Mouse (Mus musculus): Measurements from ENCODE around the gene Foxe1. TPM values are rescaled to one million over a fixed set of nuclear protein-coding genes. Genes with fewer than 3 reads are reported as not detected.

The Foxe1 gene
- total RNA-seq (2021): not detected
- long read RNA-seq, experiment 1: 0 reads
- long read RNA-seq, experiment 2: 0 reads

- no peak for DNase-seq (ENCODE audit: extremely low spot score in 1 of 2, low spot score in 2 of 2)
- Histone ChIP-seq H3K4me3 (no peak within 1 kb of the TSS), H3K27ac (no peak within 1 kb of the TSS)
- intact Hi-C loops (cut with DNase I): loop anchor here (10.0 kb wide), 1 partner anchor 1639 kb away; no protein-coding TSS in a partner anchor
- no peak for TF ChIP-seq CTCF (IDR thresholded peaks at IDR 0.05)
Observed at GRCm38 (mm10) chr4:46343596-46344260, at the start of gene Foxe1. TSS of gene Foxe1 (plus strand) at chr4:46343609.

DNA sequence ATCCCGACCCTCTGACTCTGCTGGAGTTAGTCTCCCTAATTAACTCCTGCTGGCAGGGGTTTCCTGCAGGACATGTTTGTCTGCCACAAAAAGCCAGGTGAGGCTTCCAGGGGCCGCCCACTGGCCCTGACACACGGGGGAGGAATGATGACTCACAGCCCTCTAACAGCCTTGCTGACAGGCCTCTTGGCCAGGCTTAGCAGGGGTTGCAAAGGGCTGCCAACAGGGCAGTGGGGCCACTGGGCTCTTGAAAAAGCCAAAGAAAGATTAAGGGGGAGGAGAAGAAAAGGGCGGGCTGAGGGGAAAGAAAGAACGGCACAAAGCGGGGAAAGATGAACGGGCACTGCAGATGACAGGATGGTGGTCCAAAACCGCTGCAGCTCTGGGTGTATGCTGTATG, 39.3 kb upstream of the Foxe1 start:
- no peak overlapping the region; the same call in 1 of the 2 replicates for H3K27ac ChIP-seq
- intact Hi-C loops (cut with DNase I): loop anchor here (2.0 kb wide), 1 partner anchor 107 kb away; the partner anchor contains the start of gene Xpa
- H3K4me3 ChIP-seq: peak overlapping the region; percentile 92
- DNase-seq (ENCODE audit: extremely low spot score in 1 of 2, low spot score in 2 of 2): peak; percentile 21 to 24
- no peak for TF ChIP-seq CTCF (IDR thresholded peaks at IDR 0.05)

GRCm38 (mm10) chr4:46304757-46305384, 38.5 kb upstream of the Foxe1 start:
- intact Hi-C loops (cut with DNase I): loop anchor here (2.0 kb wide), 1 partner anchor 108 kb away; the partner anchor contains the start of gene Xpa
- Histone ChIP-seq H3K4me3 (peak overlapping the region; percentile 92), H3K27ac (peak overlapping the region; percentile 96)
- TF ChIP-seq CTCF (IDR thresholded peaks at IDR 0.05): peak; percentile 4; the same call in 1 of the 2 replicates
- peak; percentile 88 to 91 for DNase-seq (ENCODE audit: extremely low spot score in 1 of 2, low spot score in 2 of 2)

DNA sequence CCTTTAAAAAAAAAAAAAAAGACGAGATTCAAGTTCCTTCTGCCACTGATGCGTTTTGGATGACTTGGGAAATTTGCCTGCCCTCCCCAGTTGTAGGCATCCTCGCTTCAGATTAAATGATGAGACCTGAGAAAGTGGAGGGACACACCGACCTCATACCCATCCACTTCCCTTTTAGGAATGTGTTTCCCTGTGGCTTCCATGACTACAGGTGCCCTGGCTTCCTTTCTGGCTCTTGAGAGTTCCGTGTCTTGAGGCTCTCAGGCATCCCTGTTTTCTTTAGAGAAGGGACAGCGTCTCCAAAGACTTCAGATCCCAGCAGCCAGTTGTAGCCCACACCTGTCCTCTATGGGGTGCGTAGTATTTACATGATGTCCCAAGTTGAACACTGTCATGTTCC, 38.0 kb upstream of the Foxe1 start:
- intact Hi-C loops (cut with DNase I): loop anchor here (2.0 kb wide), 1 partner anchor 109 kb away; the partner anchor contains the start of gene Xpa
- no peak for DNase-seq (ENCODE audit: extremely low spot score in 1 of 2, low spot score in 2 of 2)
- Histone ChIP-seq H3K4me3 (peak overlapping the region; percentile 92), H3K27ac (peak overlapping the region; percentile 96)
- TF ChIP-seq CTCF (IDR thresholded peaks at IDR 0.05): no peak

- TF ChIP-seq CTCF (IDR thresholded peaks at IDR 0.05): no peak
- peak; percentile 46 to 71 for DNase-seq (ENCODE audit: extremely low spot score in 1 of 2, low spot score in 2 of 2)
- intact Hi-C loops (cut with DNase I): no loop called here
- Histone ChIP-seq H3K4me3 (no peak overlapping the region), H3K27ac (no peak overlapping the region)
Observed at GRCm38 (mm10) chr4:46307341-46307740, 36.1 kb upstream of the Foxe1 start.

- intact Hi-C loops (cut with DNase I): no loop called here
- DNase-seq (ENCODE audit: extremely low spot score in 1 of 2, low spot score in 2 of 2): no peak
- Histone ChIP-seq H3K27ac (no peak overlapping the region), H3K4me3 (no peak overlapping the region)
- no peak for TF ChIP-seq CTCF (IDR thresholded peaks at IDR 0.05)
Observed at GRCm38 (mm10) chr4:46307869-46308268, 35.5 kb upstream of the Foxe1 start.

DNA sequence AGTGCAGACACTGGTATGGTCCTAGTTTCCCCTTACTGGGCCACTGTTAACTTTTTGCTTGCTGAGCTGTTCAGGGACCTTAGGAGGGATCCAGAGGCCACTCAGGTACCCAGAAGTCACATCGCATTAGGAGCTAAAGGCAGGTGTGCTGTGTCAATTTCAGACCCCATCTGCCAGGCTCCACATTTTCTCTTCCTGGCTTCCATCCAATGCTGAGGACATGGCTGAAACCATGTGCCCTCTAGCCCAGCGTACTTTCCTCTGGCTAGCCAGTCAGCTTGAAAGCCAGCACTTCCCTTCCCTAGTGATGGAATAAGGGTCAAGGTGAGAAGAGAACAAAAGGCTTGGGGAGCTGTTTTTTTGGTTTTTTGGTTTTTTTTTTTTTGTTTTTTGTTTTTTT, 31.8 kb upstream of the Foxe1 start:
- intact Hi-C loops (cut with DNase I): no loop called here
- Histone ChIP-seq H3K4me3 (no peak overlapping the region), H3K27ac (no peak overlapping the region)
- TF ChIP-seq CTCF (IDR thresholded peaks at IDR 0.05): no peak
- DNase-seq (ENCODE audit: extremely low spot score in 1 of 2, low spot score in 2 of 2): no peak

- intact Hi-C loops (cut with DNase I): no loop called here
- Histone ChIP-seq H3K4me3 (no peak overlapping the region), H3K27ac (no peak overlapping the region)
- no peak for DNase-seq (ENCODE audit: extremely low spot score in 1 of 2, low spot score in 2 of 2)
- no peak for TF ChIP-seq CTCF (IDR thresholded peaks at IDR 0.05)
Observed at GRCm38 (mm10) chr4:46321730-46322389, 21.5 kb upstream of the Foxe1 start.

DNA sequence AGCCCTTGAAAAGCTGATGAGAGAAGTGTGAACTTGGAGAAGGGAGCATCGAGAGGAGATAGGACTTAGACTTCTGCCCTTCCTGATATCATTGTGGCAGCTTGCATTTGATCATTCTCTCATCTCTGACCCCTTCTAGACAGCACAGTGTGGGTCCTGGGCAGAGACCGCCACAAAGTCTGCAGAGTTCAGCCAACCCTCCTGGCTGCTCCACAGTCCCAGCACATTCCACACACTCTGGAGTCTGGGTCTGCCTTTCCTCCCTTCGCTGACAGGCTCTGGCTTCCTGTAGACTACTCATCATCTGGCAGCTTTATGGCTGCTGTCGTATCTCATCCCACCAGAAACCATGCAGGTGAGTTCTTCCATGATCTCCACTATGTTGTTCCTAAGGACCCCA, 20.7 kb upstream of the Foxe1 start:
- no peak for TF ChIP-seq CTCF (IDR thresholded peaks at IDR 0.05)

GRCm38 (mm10) chr4:46328906-46329305, 14.5 kb upstream of the Foxe1 start:
- Histone ChIP-seq H3K4me3 (no peak overlapping the region), H3K27ac (no peak overlapping the region)
- intact Hi-C loops (cut with DNase I): no loop called here
- no peak for TF ChIP-seq CTCF (IDR thresholded peaks at IDR 0.05)
- DNase-seq (ENCODE audit: extremely low spot score in 1 of 2, low spot score in 2 of 2): no peak

More for the DNA sequence above, 20.7 kb upstream of the Foxe1 start:
- intact Hi-C loops (cut with DNase I): no loop called here
- H3K27ac ChIP-seq: no peak overlapping the region
- DNase-seq (ENCODE audit: extremely low spot score in 1 of 2, low spot score in 2 of 2): no peak
- no peak overlapping the region for H3K4me3 ChIP-seq

DNA sequence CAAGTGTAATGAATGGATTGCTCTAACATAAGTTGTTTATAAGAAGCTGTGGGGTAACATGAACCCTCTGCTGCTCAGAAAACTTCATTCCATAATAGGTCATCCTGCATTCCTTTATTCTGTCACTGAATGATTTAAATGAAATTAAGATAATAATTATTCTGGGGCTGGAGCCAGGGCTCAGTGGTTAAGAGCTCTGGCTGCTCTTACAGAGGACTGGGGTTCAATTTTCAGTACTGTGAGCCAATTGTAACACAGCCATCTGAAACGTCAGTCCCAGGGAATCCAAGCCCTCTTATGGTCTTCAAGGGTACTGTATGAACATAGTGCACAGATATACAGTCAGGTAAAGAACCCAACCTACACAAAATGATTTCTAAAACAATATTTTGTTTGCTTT, 7.6 kb upstream of the Foxe1 start:
- no peak overlapping the region for H3K4me3 ChIP-seq
- DNase-seq (ENCODE audit: extremely low spot score in 1 of 2, low spot score in 2 of 2): no peak
- no peak overlapping the region for H3K27ac ChIP-seq
- no peak; the same call in 1 of the 2 replicates for TF ChIP-seq CTCF (IDR thresholded peaks at IDR 0.05)
- intact Hi-C loops (cut with DNase I): no loop called here

DNA sequence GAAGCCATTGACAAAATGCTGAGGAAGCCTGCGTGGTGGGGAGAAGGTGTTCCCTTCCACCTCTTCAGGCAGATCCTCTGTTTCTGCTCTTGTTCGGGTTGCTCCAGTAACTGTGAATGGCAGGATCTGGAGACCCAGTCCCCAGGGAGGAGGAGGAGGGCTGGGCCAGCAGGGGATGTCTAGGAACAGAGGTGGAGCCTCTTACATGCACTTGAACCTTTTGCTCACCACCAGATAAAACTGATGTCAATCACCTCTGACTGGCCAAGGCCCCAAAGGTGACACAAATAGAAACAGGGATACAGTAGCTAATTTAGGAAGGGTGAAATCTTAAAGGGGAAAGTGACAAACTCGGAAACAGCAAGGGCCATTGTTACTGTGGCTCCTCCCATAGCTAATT, 5.4 kb upstream of the Foxe1 start:
- DNase-seq (ENCODE audit: extremely low spot score in 1 of 2, low spot score in 2 of 2): no peak
- intact Hi-C loops (cut with DNase I): no loop called here
- TF ChIP-seq CTCF (IDR thresholded peaks at IDR 0.05): no peak
- Histone ChIP-seq H3K27ac (no peak overlapping the region), H3K4me3 (no peak overlapping the region)
